Mouse (Mus musculus): ENCODE measurements around the gene Carns1. TPM values are rescaled to one million over a fixed set of nuclear protein-coding genes. Genes with fewer than 3 reads are reported as not detected.

Carns1 gene
- polyA plus RNA-seq, 1 experiment from 2014 or later, result 6.0 TPM

DNA sequence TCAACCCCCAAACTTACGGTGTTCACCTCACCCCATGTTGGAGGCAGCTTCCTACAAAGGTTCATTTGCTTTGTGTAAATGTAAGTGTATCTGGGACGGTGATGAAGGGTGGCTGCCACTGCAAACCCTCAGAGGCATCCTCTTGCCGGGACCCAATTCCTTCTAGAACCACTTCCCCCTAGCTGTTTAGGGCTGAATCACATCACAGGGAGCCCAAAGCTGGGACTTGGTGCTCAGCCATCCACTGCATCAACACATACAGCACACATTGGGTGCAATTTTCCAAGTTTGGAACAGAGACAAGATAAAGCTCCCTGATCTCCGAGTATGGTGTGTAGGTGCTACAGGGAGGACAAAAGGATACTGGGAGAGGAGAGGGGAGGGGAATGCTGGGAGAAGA lies 29.6 kb upstream of the Carns1 start:
- no peak for DNase-seq (ENCODE audit: low spot score)
- no peak overlapping the region for H3K4me2 ChIP-seq (replicated peaks)
- WGBS, result 66% methylated on average over 4 of the region's 4 CpGs
- H3K27me3 ChIP-seq (ENCODE audit: control insufficient read depth, insufficient read depth, low read length), result peaks cover 7% of the 10 kb centered on the region; the same call in 1 of the 2 replicates
- H3K9me3 ChIP-seq (ENCODE audit: control insufficient read depth, low read length), result no peaks in the 10 kb centered on the region
- no peak overlapping the region for H3K4me3 ChIP-seq (replicated peaks; ENCODE audit: low read length)
- H3K36me3 ChIP-seq (replicated peaks; ENCODE audit: control insufficient read depth, insufficient read depth), result no peaks in the 10 kb centered on the region
- no peak overlapping the region for H3K9ac ChIP-seq
- ATAC-seq (ENCODE audit: low FRiP score), result no peak
- H3K4me1 ChIP-seq (replicated peaks; ENCODE audit: control insufficient read depth, insufficient read depth, low read length), result peaks cover 22% of the 10 kb centered on the region
- H3K27ac ChIP-seq, result no peak overlapping the region

DNA sequence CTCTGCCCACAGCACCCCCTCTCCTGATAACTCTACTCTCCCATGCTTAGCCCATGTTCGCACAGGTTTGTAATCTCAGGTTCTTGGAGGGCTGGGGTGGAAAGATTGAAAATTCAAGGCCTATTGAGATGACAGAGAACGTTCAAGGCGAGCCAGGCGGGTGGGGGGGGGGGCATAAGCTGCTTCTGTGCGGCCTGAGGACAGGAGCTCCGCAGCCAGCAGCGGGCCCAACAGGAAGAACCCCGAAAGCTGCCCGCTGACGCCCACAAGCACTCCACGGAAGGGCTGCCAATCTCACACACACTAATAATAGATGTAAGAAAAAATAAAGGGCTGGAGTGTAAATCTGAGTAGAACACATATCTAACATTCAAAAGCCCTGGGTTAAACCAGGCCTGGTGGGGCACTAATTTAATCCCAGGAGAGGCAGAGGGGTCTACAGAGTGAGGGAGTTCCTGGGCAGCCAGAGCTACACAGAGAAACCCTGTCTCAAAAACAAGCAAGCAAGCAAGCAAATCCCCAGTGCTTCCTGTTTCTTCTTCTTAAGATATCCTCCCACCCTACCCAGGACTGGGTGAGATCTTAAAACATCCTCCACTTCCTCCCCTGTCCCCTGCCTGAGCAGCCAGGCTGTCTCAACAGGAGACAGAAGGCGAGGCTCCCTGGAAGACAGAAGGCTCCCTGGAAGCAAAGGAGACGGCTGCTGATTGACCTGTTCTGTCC lies 28.5 kb upstream of the Carns1 start:
- 65% methylated on average over 13 of the region's 13 CpGs for WGBS
- no peak for ATAC-seq (ENCODE audit: low FRiP score)

DNA sequence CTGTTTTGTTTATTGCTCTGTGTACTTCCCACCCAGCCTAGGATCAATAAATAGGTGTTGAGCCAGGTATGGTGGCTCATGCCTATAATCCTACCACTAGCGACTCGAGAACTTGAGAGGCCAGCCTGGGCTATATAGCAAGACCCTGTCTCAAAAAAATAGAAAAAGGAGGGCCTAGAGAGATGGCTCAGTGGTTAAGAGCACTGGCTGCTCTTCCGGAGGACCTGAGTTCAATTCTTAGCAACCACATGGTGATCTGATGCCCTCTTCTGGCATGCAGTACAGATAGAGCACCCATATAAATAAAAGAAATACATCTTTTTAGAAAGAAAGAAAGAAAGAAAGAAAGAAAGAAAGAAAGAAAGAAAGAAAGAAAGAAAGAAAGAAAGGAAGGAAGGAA lies 27.9 kb upstream of the Carns1 start:
- ATAC-seq (ENCODE audit: low FRiP score), result no peak
- WGBS, result 67% methylated on average over 3 of the region's 3 CpGs
- Histone ChIP-seq H3K27ac (no peak overlapping the region), H3K36me3 (replicated peaks; ENCODE audit: control insufficient read depth, insufficient read depth) (no peaks in the 10 kb centered on the region), H3K4me3 (replicated peaks; ENCODE audit: low read length) (no peak overlapping the region), H3K4me1 (replicated peaks; ENCODE audit: control insufficient read depth, insufficient read depth, low read length) (peaks cover 22% of the 10 kb centered on the region), H3K9ac (no peak overlapping the region), H3K27me3 (ENCODE audit: control insufficient read depth, insufficient read depth, low read length) (peaks cover 7% of the 10 kb centered on the region; the same call in 1 of the 2 replicates), H3K9me3 (ENCODE audit: control insufficient read depth, low read length) (no peaks in the 10 kb centered on the region), H3K4me2 (replicated peaks) (peak overlapping the region; percentile 95; the same call in 1 of the 2 replicates)
- DNase-seq (ENCODE audit: low spot score), result no peak

More for the DNA sequence above, 28.5 kb upstream of the Carns1 start:
- Histone ChIP-seq H3K4me1 (replicated peaks; ENCODE audit: control insufficient read depth, insufficient read depth, low read length) (peaks cover 22% of the 10 kb centered on the region), H3K9ac (no peak overlapping the region), H3K9me3 (ENCODE audit: control insufficient read depth, low read length) (no peaks in the 10 kb centered on the region), H3K27me3 (ENCODE audit: control insufficient read depth, insufficient read depth, low read length) (peaks cover 7% of the 10 kb centered on the region; the same call in 1 of the 2 replicates), H3K4me3 (replicated peaks; ENCODE audit: low read length) (no peak overlapping the region), H3K27ac (no peak overlapping the region), H3K36me3 (replicated peaks; ENCODE audit: control insufficient read depth, insufficient read depth) (no peaks in the 10 kb centered on the region), H3K4me2 (replicated peaks) (no peak overlapping the region)
- no peak for DNase-seq (ENCODE audit: low spot score)

DNA sequence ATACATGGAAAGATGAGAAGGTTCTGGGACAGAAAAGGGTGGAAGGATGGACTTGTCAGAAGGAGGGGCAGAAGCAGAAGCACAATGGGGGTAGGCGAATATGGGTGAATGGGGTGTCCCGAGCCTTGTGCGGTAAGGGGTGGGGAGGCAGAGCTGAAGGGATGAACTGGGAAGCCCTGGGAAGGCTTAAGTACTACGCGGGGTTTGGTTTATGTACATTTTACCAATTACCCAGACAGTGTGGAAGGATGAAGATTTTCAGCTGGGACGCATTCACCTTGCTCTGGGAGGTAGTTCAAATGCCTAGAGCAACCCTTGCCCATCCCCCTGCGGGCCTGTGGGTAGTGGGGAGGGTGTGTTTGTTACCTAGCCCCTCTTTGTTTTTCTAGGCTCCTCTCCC lies 26.9 kb upstream of the Carns1 start:
- peak overlapping the region; percentile 18; the same call in 1 of the 2 replicates for H3K27ac ChIP-seq
- peak; percentile 10; the same call in 1 of the 2 replicates for ATAC-seq (ENCODE audit: low FRiP score)
- WGBS, result 35% methylated on average over 7 of the region's 7 CpGs

DNA sequence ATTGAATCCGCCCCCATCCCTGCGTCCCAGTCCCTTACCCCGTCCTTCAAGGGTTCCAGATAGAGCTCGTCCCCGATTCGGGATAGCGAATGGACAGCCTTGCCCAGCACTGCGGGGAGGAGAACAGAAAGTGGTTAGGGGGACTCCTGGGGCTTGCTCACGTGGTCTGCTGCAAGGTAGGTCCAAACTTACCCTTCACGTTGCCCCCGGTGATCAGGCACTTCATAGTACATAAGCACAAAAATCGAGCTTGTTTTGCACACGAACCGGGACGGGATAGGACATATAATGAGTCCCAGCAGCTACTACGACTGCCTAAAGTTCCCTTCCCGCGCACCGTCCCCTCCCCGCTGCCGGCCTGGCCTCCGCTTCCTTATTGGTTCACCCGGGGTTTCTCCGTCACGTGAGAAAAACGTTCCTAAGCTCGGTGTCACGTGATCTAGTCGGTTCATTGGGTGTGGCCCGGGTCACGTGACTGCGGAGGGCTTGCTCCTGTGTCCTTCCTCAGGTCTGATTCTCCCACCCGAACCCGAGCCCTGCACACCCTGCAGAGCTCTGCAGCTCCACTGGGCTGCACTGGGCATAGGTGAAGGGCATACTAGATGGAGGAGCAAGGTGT lies 26.1 kb upstream of the Carns1 start, which contains the start of gene Rad9a:
Gene Rad9a (minus strand): TSS at position 372 of the 619 bp plus-strand sequence.
- WGBS, result under 1% methylated on average over 34 of the region's 34 CpGs
- DNase-seq (ENCODE audit: low spot score) (peak; percentile 96), ATAC-seq (ENCODE audit: low FRiP score) (peak; percentile 90)
- H3K9ac ChIP-seq, result peak within 1 kb of the TSS; percentile 76
- peak within 1 kb of the TSS; percentile 95 for H3K4me2 ChIP-seq (replicated peaks)
- peak within 1 kb of the TSS; percentile 47; the same call in 1 of the 2 replicates for H3K27ac ChIP-seq
- H3K9me3 ChIP-seq (ENCODE audit: control insufficient read depth, low read length), result no peaks in the 10 kb centered on the region
- peaks cover 7% of the 10 kb centered on the region; the same call in 1 of the 2 replicates for H3K27me3 ChIP-seq (ENCODE audit: control insufficient read depth, insufficient read depth, low read length)
- H3K4me1 ChIP-seq (replicated peaks; ENCODE audit: control insufficient read depth, insufficient read depth, low read length), result peaks cover 22% of the 10 kb centered on the region
- H3K36me3 ChIP-seq (replicated peaks; ENCODE audit: control insufficient read depth, insufficient read depth), result peaks cover 12% of the 10 kb centered on the region
- peak within 1 kb of the TSS; percentile 61 for H3K4me3 ChIP-seq (replicated peaks; ENCODE audit: low read length)

More for the DNA sequence above, 26.9 kb upstream of the Carns1 start:
- peaks cover 22% of the 10 kb centered on the region for H3K4me1 ChIP-seq (replicated peaks; ENCODE audit: control insufficient read depth, insufficient read depth, low read length)
- peak overlapping the region; percentile 74 for H3K9ac ChIP-seq
- DNase-seq (ENCODE audit: low spot score), result no peak
- H3K36me3 ChIP-seq (replicated peaks; ENCODE audit: control insufficient read depth, insufficient read depth), result peaks cover 4% of the 10 kb centered on the region
- peak overlapping the region; percentile 61 for H3K4me3 ChIP-seq (replicated peaks; ENCODE audit: low read length)
- no peaks in the 10 kb centered on the region for H3K9me3 ChIP-seq (ENCODE audit: control insufficient read depth, low read length)
- peak overlapping the region; percentile 95 for H3K4me2 ChIP-seq (replicated peaks)
- H3K27me3 ChIP-seq (ENCODE audit: control insufficient read depth, insufficient read depth, low read length), result peaks cover 7% of the 10 kb centered on the region; the same call in 1 of the 2 replicates

DNA sequence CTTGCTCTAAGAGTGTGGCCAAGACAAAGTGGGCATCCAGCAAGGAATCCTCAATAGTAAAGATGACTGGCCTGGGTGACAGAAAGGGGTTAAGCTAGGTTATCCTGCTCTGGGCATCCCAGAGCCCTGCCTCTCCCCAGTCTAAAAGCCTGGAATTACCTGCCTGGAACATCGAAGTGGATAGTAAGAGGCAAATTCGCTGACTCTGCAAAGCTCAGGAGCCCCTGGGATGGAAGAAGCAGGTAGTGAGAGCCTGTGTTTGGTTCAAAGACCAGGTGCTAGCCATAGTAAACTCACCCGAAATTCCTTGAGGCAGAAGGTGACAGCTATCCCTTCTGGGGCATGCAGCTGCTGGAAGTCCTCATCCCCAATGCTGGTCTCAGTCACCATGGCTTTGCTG lies 21.9 kb upstream of the Carns1 start:
- H3K4me3 ChIP-seq (replicated peaks; ENCODE audit: low read length), result no peak overlapping the region
- H3K4me2 ChIP-seq (replicated peaks), result no peak overlapping the region
- ATAC-seq (ENCODE audit: low FRiP score) (no peak), DNase-seq (ENCODE audit: low spot score) (no peak)
- WGBS, result 73% methylated on average over 3 of the region's 3 CpGs
- H3K36me3 ChIP-seq (replicated peaks; ENCODE audit: control insufficient read depth, insufficient read depth), result peaks cover 44% of the 10 kb centered on the region
- H3K9me3 ChIP-seq (ENCODE audit: control insufficient read depth, low read length), result no peaks in the 10 kb centered on the region
- H3K27me3 ChIP-seq (ENCODE audit: control insufficient read depth, insufficient read depth, low read length), result no peaks in the 10 kb centered on the region
- H3K27ac ChIP-seq, result no peak overlapping the region
- no peak overlapping the region for H3K9ac ChIP-seq
- peaks cover 28% of the 10 kb centered on the region for H3K4me1 ChIP-seq (replicated peaks; ENCODE audit: control insufficient read depth, insufficient read depth, low read length)

DNA sequence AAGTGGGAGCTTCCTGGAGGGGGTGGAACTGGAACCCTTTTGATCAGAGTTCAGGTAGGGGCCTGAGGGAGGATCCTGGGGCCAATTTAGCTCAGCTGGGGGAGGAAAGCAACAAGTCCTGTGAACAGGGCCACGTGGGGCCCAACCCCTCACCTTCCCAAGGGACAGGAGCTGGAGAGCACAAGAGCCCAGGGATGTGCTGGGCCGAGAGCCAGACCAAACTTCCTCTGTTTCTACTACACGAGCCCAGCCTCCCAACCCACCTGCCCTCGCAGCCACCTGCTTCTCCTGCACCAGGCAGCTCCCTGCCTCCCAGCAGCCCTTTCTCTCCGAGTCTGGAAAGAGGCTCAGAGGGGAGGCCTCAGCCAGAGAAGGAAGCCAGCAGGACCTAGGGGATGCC lies 21.3 kb upstream of the Carns1 start:
- Histone ChIP-seq H3K4me1 (replicated peaks; ENCODE audit: control insufficient read depth, insufficient read depth, low read length) (peaks cover 22% of the 10 kb centered on the region), H3K27ac (no peak overlapping the region), H3K9me3 (ENCODE audit: control insufficient read depth, low read length) (no peaks in the 10 kb centered on the region), H3K4me3 (replicated peaks; ENCODE audit: low read length) (no peak overlapping the region), H3K27me3 (ENCODE audit: control insufficient read depth, insufficient read depth, low read length) (no peaks in the 10 kb centered on the region), H3K36me3 (replicated peaks; ENCODE audit: control insufficient read depth, insufficient read depth) (peaks cover 44% of the 10 kb centered on the region), H3K4me2 (replicated peaks) (no peak overlapping the region), H3K9ac (no peak overlapping the region)
- 57% methylated on average over 5 of the region's 5 CpGs for WGBS
- ATAC-seq (ENCODE audit: low FRiP score) (no peak), DNase-seq (ENCODE audit: low spot score) (no peak)

DNA sequence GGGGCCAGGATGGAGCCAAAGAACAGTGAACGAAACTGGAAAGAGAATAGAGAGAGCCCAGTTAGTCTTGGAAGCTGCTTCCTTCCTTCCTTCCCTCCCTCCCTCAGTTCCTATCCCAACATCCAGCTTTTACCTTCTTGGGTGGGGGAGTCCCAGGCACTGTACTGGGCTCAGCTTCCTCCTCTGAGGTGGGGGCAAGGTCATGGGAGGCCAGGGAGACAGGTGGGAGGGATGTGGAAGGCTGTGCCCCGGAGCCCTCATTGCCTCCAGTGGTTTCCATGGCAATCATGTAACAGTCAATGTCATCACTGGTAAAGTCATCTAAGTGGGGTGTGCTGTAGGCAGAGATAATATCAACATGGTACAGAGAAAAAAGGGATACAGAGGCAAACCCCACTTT lies 20.8 kb upstream of the Carns1 start:
- Histone ChIP-seq H3K4me2 (replicated peaks) (no peak overlapping the region), H3K27ac (no peak overlapping the region), H3K27me3 (ENCODE audit: control insufficient read depth, insufficient read depth, low read length) (no peaks in the 10 kb centered on the region), H3K9ac (no peak overlapping the region), H3K36me3 (replicated peaks; ENCODE audit: control insufficient read depth, insufficient read depth) (peaks cover 44% of the 10 kb centered on the region), H3K9me3 (ENCODE audit: control insufficient read depth, low read length) (no peaks in the 10 kb centered on the region), H3K4me3 (replicated peaks; ENCODE audit: low read length) (no peak overlapping the region), H3K4me1 (replicated peaks; ENCODE audit: control insufficient read depth, insufficient read depth, low read length) (peaks cover 21% of the 10 kb centered on the region)
- ATAC-seq (ENCODE audit: low FRiP score) (no peak), DNase-seq (ENCODE audit: low spot score) (no peak)
- 50% methylated on average over 2 of the region's 2 CpGs for WGBS

DNA sequence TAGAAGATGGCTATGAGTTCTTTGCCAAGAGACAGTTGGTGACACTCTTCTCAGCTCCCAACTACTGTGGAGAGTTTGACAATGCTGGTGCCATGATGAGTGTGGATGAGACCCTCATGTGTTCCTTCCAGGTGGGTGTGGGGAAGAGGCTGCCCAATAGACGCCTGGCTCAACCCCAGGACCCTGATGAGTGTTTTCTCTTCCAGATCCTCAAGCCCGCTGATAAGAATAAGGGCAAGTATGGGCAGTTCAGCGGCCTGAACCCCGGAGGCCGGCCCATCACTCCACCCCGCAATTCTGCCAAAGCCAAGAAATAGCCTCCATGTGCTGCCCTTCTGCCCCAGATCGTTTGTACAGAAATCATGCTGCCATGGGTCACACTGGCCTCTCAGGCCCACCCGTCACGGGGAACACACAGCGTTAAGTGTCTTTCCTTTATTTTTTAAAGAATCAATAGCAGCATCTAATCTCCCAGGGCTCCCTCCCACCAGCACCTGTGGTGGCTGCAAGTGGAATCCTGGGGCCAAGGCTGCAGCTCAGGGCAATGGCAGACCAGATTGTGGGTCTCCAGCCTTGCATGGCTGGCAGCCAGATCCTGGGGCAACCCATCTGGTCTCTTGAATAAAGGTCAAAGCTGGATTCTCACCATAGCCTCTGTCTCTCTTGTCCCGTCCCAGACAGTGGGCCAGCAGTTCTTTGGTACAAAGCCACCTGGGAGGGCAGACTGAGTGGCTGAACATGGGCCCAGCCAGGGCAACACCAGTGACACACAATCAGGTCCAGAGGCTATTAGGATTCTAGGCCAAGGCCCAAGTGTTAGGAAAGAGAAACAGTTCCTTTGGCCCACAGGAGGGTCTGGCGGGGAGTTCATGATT lies 19.7 kb upstream of the Carns1 start:
- Histone ChIP-seq H3K4me1 (replicated peaks; ENCODE audit: control insufficient read depth, insufficient read depth, low read length) (peaks cover 12% of the 10 kb centered on the region), H3K27me3 (ENCODE audit: control insufficient read depth, insufficient read depth, low read length) (no peaks in the 10 kb centered on the region), H3K9me3 (ENCODE audit: control insufficient read depth, low read length) (no peaks in the 10 kb centered on the region), H3K27ac (no peak overlapping the region), H3K4me3 (replicated peaks; ENCODE audit: low read length) (no peak overlapping the region), H3K4me2 (replicated peaks) (no peak overlapping the region), H3K36me3 (replicated peaks; ENCODE audit: control insufficient read depth, insufficient read depth) (peaks cover 44% of the 10 kb centered on the region), H3K9ac (no peak overlapping the region)
- no peak for DNase-seq (ENCODE audit: low spot score)
- no peak for ATAC-seq (ENCODE audit: low FRiP score)
- WGBS, result 75% methylated on average over 12 of the region's 12 CpGs
